Mouse (Mus musculus) fibroblast of lung, adult 2 months (primary cell): Measurements from ENCODE around the gene Nicn1.

Source experiments
- DNase-seq: peaks from one replicate; pipeline ENCODE4 v3.0.0-alpha.2; 2011; ENCODE audit warnings: low read depth

The Nicn1 gene

DNA sequence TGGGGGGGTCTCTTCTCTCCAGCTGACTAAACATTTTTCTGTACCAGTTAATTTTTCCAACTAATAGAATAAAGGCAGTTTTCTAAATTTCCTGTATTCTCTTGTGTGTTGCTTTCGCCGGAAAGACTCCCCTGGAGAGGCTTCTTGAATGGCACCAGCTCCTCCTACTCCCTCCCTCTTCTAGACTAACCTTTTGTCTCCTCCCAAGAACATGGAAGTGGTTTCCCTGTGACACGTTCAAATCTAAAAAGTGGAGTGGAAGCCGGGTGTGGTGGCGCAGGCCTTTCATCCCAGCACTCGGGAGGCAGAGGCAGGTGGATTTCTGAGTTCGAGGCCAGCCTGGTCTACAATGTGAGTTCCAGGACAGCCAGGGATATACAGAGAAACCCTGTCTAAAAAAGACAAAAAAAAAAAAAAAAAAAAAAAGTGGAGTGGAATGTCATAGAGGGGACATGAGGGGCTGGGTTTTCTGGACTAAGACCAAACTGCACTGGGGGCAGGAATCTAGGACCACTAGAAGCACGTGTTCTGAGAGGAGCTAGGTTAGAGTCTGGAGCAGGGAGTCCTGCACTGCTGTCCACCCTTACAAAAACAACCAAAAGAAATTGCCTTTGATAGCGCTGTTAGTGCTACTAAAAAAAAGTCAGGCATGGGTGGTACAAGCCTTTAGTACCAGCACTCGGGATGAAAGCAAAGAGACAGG is 47.8 kb downstream of the Nicn1 start:
- DNase-seq = no peak

GRCm38 (mm10) chr9:108338551-108338885 is 48.3 kb downstream of the Nicn1 start:
- DNase-seq = no peak

- DNase-seq = peak; percentile 87
Measured at GRCm38 (mm10) chr9:108338886-108339781, 48.9 kb downstream of the Nicn1 start, which contains the start of gene Gpx1. TSS of gene Gpx1 (plus strand) at chr9:108338903.

- DNase-seq = no peak
Measured at GRCm38 (mm10) chr9:108339886-108340257, 49.6 kb downstream of the Nicn1 start.

GRCm38 (mm10) chr9:108340258-108341138 is 50.3 kb downstream of the Nicn1 start:
- DNase-seq = no peak

DNA sequence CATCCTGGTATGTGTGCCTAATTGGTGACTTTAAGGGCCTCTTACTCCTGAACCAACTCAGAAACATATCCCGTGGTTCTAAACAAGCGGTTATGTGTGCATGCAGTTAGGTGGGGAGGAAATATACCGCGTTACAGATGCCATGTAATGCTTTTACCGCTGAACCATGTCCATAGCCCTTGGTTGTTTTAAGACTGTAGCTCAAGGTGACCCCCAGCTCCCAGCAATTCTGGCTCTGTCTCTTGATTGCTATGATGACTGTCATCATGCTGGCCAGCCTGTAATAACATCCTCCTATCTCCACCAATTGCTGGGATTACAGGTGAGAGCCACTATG is 50.9 kb downstream of the Nicn1 start:
- no peak for DNase-seq

- peak; percentile 61 for DNase-seq
Measured at GRCm38 (mm10) chr9:108341801-108342200, 51.6 kb downstream of the Nicn1 start.

DNA sequence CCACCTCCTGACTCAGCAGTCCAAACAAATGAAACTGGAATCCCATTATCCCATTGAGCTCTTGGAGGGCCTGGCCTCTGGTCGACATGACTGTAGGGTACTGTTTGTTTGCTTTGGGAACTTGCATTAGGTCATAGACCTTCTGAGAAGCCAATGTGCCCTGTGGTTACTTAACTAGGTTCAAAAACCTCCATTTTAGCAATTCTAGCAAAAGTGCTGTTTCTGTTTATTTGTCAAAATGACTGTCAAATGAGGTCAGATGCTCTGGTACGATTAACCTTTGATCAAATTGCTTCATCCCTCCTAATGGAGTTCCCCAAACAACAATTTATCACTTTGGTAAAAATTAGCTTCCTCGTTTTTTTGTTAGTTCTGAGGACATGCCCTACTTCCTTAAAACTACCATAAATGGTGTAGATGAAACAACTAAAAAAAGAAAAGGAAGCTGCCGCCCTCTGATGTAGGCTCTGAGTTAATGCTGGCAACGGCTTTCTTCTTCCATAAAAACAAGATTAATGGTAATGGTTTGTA is 52.1 kb downstream of the Nicn1 start:
- peak; percentile 65 for DNase-seq

DNA sequence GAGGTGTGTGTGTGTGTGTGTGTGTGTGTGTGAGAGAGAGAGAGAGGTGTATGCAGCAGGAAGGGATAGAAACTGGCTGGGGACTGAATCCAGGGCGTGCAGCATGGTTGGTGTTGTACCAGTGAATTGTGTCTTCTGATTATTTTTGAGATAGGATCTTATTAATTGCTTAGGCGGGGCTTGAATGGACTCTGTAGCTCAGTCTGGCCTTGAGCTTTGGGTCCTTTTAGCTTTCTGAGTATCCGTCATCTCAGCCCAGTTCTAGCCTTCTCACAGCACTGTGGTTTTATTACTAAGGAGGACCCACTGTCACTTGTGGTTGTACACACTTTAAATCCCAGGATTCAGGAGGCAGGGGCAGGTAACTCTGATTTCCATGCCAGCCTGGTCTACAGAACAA is 53.1 kb downstream of the Nicn1 start:
- no peak for DNase-seq

DNA sequence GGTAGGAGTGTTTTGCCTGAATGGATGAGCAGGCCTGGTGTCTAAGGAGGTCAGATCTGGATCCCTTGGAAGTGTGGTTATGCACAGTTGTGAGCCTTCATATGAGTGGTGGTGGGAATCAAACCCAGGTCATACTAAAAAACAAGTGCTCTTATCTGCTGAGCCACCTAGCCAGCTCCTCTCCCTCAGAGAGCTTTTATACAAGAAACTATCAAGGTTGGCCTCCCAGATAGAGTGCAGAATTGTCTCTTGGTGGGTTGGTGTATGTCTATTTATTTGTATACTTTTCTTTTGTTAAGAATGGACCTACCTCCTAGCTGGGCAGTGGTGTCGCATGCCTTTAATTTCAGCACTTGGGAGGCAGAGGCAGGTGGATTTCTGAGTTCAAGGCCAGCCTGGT is 53.6 kb downstream of the Nicn1 start:
- DNase-seq = no peak

DNA sequence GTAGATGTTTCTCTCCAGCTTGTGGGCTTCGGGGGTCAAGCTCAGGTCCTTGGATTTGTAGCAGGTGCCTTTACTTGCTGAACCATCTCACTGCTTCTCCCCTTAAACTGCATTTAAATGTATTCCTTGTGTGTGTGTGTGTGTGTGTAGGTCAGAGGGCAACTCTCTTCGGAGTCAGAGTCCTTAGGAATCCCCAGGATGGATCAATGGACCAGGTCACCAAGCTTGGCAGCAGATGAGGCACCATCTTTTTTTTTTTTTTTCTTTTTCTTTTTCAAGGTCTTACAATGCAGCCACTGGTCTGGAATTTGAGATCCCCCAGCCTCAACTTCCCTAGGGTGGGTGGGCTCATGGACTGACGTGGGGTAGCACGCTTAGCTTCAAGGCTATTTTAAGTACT is 54.2 kb downstream of the Nicn1 start:
- DNase-seq = no peak
